Mouse (Mus musculus): ENCODE measurements around the gene Thsd7a.

DNA sequence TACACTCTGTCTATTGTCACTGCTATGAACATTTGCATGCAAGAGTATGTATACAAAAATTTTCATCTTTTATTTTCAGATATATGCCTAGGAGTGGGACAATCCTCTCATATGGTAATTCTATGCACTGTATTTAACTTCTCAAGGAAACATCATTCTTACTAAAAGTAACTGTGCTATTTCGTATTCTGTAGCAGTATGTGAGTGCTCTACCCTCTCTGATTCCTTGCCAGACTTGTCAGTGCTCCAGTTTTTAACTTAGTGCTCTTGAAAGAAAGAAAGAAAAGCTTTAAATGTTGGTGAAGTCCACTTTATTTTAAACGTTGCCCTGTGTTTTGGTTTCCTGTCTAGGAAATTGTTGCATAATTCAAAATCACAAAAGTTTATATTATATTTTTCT, 395.6 kb downstream of the Thsd7a start:
- TF ChIP-seq CTCF (IDR thresholded peaks at IDR 0.05; ENCODE audit: borderline replicate concordance, insufficient read depth, low read length) (no peak), POLR2A (IDR thresholded peaks at IDR 0.05; ENCODE audit: low read depth, low read length) (no peak)
